Mouse (Mus musculus): ENCODE data around the gene Zfp292. TPM values are rescaled to one million over a fixed set of nuclear protein-coding genes. Genes with fewer than 3 reads are reported as not detected.
"Not testable (repeated sequence)": the region's sequence is repeated elsewhere in the genome, so short reads cannot be mapped to it uniquely, and the experiment has no call there.

The Zfp292 gene
- polyA plus RNA-seq (2015; fragmentation: Nextera tagmentation; extraction: Ambion mirVana), result 19.1 and 21.3 TPM in 2 replicates

DNA sequence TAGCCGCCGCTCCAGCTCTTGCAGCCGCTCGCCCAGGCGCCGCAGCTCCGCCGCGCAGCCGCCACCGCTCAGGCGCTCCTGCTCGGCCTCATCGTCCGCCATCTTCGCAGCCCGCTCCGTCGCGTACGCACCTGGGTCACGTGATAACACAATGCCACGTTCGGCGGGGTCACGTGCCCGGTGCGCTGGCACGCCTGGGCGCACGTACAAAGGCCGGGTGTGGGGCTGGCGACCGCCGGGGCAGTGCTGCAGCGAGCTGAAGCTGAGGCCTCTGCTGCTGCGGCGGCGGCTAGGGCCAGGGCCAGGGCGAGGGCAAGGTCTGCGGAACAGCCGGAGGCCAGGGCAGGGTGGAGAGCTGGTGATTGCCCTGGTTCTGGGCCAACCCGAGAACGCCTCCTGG, at the start of gene Zfp292:
Gene Zfp292, minus strand, starts transcription at position 143 of the 400 bp plus-strand sequence.
- H3K27me3 ChIP-seq (replicated peaks; ENCODE audit: control insufficient read depth, insufficient read depth, low read length), result no peaks in the 10 kb centered on the region
- peak within 1 kb of the TSS; percentile 77 for H3K4me2 ChIP-seq (ENCODE audit: low read length)
- peak; percentile 93 for ATAC-seq
- peaks cover 25% of the 10 kb centered on the region for H3K4me1 ChIP-seq (ENCODE audit: control insufficient read depth, insufficient read depth, low read depth, low read length)
- peak within 1 kb of the TSS; percentile 85 for H3K4me3 ChIP-seq (ENCODE audit: low read length)
- H3K9me3 ChIP-seq (ENCODE audit: control insufficient read depth, low read length), result no peaks in the 10 kb centered on the region
- no peaks in the 10 kb centered on the region for H3K36me3 ChIP-seq (ENCODE audit: control insufficient read depth, insufficient read depth, low read length)
- peak within 1 kb of the TSS; percentile 99 for H3K9ac ChIP-seq (ENCODE audit: low read depth, low read length)
- under 1% methylated on average over 40 of the region's 44 CpGs for WGBS
- H3K27ac ChIP-seq (ENCODE audit: low read depth, low read length), result peak within 1 kb of the TSS; percentile 99

DNA sequence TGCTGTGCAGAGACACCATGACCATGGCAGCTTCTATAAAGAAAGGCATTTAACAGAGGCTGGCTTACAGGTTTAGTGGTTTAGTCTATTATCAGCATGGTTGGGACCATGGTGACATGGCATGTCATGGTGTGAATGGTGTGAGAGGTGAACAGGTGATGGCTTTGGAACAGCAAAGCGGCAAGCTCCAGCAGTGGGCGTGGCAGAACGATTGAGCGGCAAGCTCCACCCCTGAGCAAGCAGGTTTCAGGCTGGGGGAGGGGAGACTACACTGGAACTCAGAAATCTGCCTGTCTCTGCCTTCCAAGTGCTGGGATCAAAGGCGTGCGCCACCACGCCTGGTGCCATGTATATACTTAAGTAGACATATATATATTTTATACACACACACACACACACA, 45.6 kb upstream of the Zfp292 start:
- 78% methylated on average over 7 of the region's 7 CpGs for WGBS
- ATAC-seq; H3K27me3 ChIP-seq (replicated peaks; ENCODE audit: control insufficient read depth, insufficient read depth, low read length); H3K9me3 ChIP-seq (ENCODE audit: control insufficient read depth, low read length); H3K4me2 ChIP-seq (ENCODE audit: low read length); H3K4me1 ChIP-seq (ENCODE audit: control insufficient read depth, insufficient read depth, low read depth, low read length); H3K27ac ChIP-seq (ENCODE audit: low read depth, low read length); H3K4me3 ChIP-seq (ENCODE audit: low read length); H3K36me3 ChIP-seq (ENCODE audit: control insufficient read depth, insufficient read depth, low read length); H3K9ac ChIP-seq (ENCODE audit: low read depth, low read length): not testable (repeated sequence)

DNA sequence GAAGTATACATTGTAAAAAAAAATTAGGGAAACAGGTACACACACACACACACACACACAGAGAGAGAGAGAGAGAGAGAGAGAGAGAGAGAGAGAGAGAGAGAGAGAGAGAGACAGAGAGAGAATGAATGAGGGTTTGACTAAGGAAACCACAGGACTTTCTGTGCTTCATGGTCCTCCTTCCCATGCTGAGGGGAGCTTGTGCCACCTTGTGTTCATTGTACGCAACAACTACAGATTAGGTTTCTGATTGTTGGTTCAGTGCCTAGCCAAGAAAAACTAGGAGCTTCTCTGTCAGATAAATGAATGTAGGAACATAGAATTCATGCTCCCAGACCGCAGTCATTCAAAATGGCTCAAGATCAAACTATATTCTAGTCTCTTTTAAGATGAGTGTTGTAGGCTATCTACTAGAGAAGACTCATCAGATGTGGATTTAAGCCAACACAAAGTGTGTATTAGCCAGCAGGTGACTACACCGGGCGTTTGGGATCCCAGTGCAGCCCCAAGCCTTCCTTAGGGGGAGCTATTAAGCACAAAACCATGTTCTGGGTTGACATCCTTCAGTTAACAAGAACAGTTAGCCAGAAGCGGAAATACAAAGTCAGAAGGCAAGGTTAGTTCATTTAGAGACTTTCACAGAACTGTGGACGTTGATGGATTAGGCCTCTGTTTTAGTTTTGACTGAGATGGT, 39.6 kb upstream of the Zfp292 start:
- H3K4me2 ChIP-seq (ENCODE audit: low read length), result no peak overlapping the region
- no peaks in the 10 kb centered on the region for H3K9me3 ChIP-seq (ENCODE audit: control insufficient read depth, low read length)
- no peaks in the 10 kb centered on the region for H3K4me1 ChIP-seq (ENCODE audit: control insufficient read depth, insufficient read depth, low read depth, low read length)
- WGBS, result 72% methylated on average over 6 of the region's 6 CpGs
- no peaks in the 10 kb centered on the region for H3K27me3 ChIP-seq (replicated peaks; ENCODE audit: control insufficient read depth, insufficient read depth, low read length)
- H3K4me3 ChIP-seq (ENCODE audit: low read length), result no peak overlapping the region
- no peak overlapping the region for H3K27ac ChIP-seq (ENCODE audit: low read depth, low read length)
- H3K9ac ChIP-seq (ENCODE audit: low read depth, low read length), result no peak overlapping the region
- no peaks in the 10 kb centered on the region for H3K36me3 ChIP-seq (ENCODE audit: control insufficient read depth, insufficient read depth, low read length)
- peak; percentile 86 for ATAC-seq

- Histone ChIP-seq H3K27me3 (replicated peaks; ENCODE audit: control insufficient read depth, insufficient read depth, low read length) (no peaks in the 10 kb centered on the region), H3K4me3 (ENCODE audit: low read length) (no peak overlapping the region), H3K9me3 (ENCODE audit: control insufficient read depth, low read length) (no peaks in the 10 kb centered on the region), H3K27ac (ENCODE audit: low read depth, low read length) (no peak overlapping the region), H3K9ac (ENCODE audit: low read depth, low read length) (no peak overlapping the region), H3K4me2 (ENCODE audit: low read length) (no peak overlapping the region), H3K36me3 (ENCODE audit: control insufficient read depth, insufficient read depth, low read length) (no peaks in the 10 kb centered on the region), H3K4me1 (ENCODE audit: control insufficient read depth, insufficient read depth, low read depth, low read length) (no peaks in the 10 kb centered on the region)
- no peak for ATAC-seq
- 42% methylated on average over 7 of the region's 7 CpGs for WGBS
These were observed 34.6 kb upstream of the Zfp292 start for GRCm38 (mm10) chr4:34917400-34917799.

DNA sequence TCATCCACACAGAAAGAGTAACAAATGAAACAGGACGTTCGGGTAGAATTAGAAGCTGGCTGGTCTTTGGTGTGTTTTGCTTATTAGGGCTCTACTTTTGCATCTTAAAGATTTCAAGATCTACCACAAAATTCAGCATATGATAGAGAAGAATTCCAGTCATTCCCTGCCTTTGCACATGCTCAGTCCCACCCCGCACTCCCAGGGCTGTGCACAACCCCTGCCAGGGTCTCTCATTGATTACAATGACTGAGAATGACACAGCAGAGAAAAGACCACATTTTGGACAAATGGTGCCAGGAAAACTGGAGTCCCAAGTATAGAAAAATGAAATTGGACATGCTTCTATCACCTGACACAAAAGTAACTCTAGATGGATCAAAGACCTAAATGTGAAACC, 29.4 kb upstream of the Zfp292 start:
- WGBS, result 86% methylated on average over 3 of the region's 3 CpGs
- no peaks in the 10 kb centered on the region for H3K4me1 ChIP-seq (ENCODE audit: control insufficient read depth, insufficient read depth, low read depth, low read length)
- H3K27me3 ChIP-seq (replicated peaks; ENCODE audit: control insufficient read depth, insufficient read depth, low read length), result no peaks in the 10 kb centered on the region
- no peak overlapping the region for H3K4me2 ChIP-seq (ENCODE audit: low read length)
- no peak overlapping the region for H3K27ac ChIP-seq (ENCODE audit: low read depth, low read length)
- no peak for ATAC-seq
- H3K9ac ChIP-seq (ENCODE audit: low read depth, low read length), result no peak overlapping the region
- no peaks in the 10 kb centered on the region for H3K9me3 ChIP-seq (ENCODE audit: control insufficient read depth, low read length)
- no peak overlapping the region for H3K4me3 ChIP-seq (ENCODE audit: low read length)
- H3K36me3 ChIP-seq (ENCODE audit: control insufficient read depth, insufficient read depth, low read length), result no peaks in the 10 kb centered on the region

GRCm38 (mm10) chr4:34911401-34911800, 28.6 kb upstream of the Zfp292 start:
- no peaks in the 10 kb centered on the region for H3K9me3 ChIP-seq (ENCODE audit: control insufficient read depth, low read length)
- no peaks in the 10 kb centered on the region for H3K4me1 ChIP-seq (ENCODE audit: control insufficient read depth, insufficient read depth, low read depth, low read length)
- no peaks in the 10 kb centered on the region for H3K27me3 ChIP-seq (replicated peaks; ENCODE audit: control insufficient read depth, insufficient read depth, low read length)
- WGBS, result 74% methylated on average over 3 of the region's 3 CpGs
- H3K9ac ChIP-seq (ENCODE audit: low read depth, low read length), result no peak overlapping the region
- H3K4me2 ChIP-seq (ENCODE audit: low read length), result no peak overlapping the region
- no peaks in the 10 kb centered on the region for H3K36me3 ChIP-seq (ENCODE audit: control insufficient read depth, insufficient read depth, low read length)
- no peak for ATAC-seq
- no peak overlapping the region for H3K27ac ChIP-seq (ENCODE audit: low read depth, low read length)
- H3K4me3 ChIP-seq (ENCODE audit: low read length), result no peak overlapping the region

GRCm38 (mm10) chr4:34908127-34908526, 25.4 kb upstream of the Zfp292 start:
- no peak for ATAC-seq
- Histone ChIP-seq H3K9me3 (ENCODE audit: control insufficient read depth, low read length) (no peaks in the 10 kb centered on the region), H3K4me1 (ENCODE audit: control insufficient read depth, insufficient read depth, low read depth, low read length) (no peaks in the 10 kb centered on the region), H3K27ac (ENCODE audit: low read depth, low read length) (no peak overlapping the region), H3K27me3 (replicated peaks; ENCODE audit: control insufficient read depth, insufficient read depth, low read length) (no peaks in the 10 kb centered on the region), H3K9ac (ENCODE audit: low read depth, low read length) (no peak overlapping the region), H3K4me3 (ENCODE audit: low read length) (no peak overlapping the region), H3K36me3 (ENCODE audit: control insufficient read depth, insufficient read depth, low read length) (no peaks in the 10 kb centered on the region), H3K4me2 (ENCODE audit: low read length) (no peak overlapping the region)
- WGBS, result 93% methylated on average over 7 of the region's 7 CpGs

- 45% methylated on average over 14 of the region's 14 CpGs for WGBS
- no peak overlapping the region for H3K4me3 ChIP-seq (ENCODE audit: low read length)
- no peaks in the 10 kb centered on the region for H3K36me3 ChIP-seq (ENCODE audit: control insufficient read depth, insufficient read depth, low read length)
- no peaks in the 10 kb centered on the region for H3K9me3 ChIP-seq (ENCODE audit: control insufficient read depth, low read length)
- no peak overlapping the region for H3K27ac ChIP-seq (ENCODE audit: low read depth, low read length)
- H3K27me3 ChIP-seq (replicated peaks; ENCODE audit: control insufficient read depth, insufficient read depth, low read length), result no peaks in the 10 kb centered on the region
- no peak overlapping the region for H3K4me2 ChIP-seq (ENCODE audit: low read length)
- no peak for ATAC-seq
- H3K4me1 ChIP-seq (ENCODE audit: control insufficient read depth, insufficient read depth, low read depth, low read length), result no peaks in the 10 kb centered on the region
- no peak overlapping the region for H3K9ac ChIP-seq (ENCODE audit: low read depth, low read length)
These were observed 24.3 kb upstream of the Zfp292 start for GRCm38 (mm10) chr4:34907026-34907425.

- no peak for ATAC-seq
- Histone ChIP-seq H3K4me2 (ENCODE audit: low read length) (no peak overlapping the region), H3K36me3 (ENCODE audit: control insufficient read depth, insufficient read depth, low read length) (no peaks in the 10 kb centered on the region), H3K9me3 (ENCODE audit: control insufficient read depth, low read length) (no peaks in the 10 kb centered on the region), H3K27me3 (replicated peaks; ENCODE audit: control insufficient read depth, insufficient read depth, low read length) (no peaks in the 10 kb centered on the region), H3K9ac (ENCODE audit: low read depth, low read length) (no peak overlapping the region), H3K27ac (ENCODE audit: low read depth, low read length) (no peak overlapping the region), H3K4me1 (ENCODE audit: control insufficient read depth, insufficient read depth, low read depth, low read length) (no peaks in the 10 kb centered on the region), H3K4me3 (ENCODE audit: low read length) (no peak overlapping the region)
- WGBS, result 85% methylated on average over 4 of the region's 4 CpGs
These were observed 23.4 kb upstream of the Zfp292 start for GRCm38 (mm10) chr4:34906151-34906550.

All from hindbrain, embryonic 16.5 days (tissue).